Mouse (Mus musculus): ENCODE measurements at regions not wholly inside any gene's neighbourhood (a gene's known extent, or its start where the extent isn't known, plus 50 kb on each side); places are given as distances from the start of the nearest gene placed in this dataset.

DNA sequence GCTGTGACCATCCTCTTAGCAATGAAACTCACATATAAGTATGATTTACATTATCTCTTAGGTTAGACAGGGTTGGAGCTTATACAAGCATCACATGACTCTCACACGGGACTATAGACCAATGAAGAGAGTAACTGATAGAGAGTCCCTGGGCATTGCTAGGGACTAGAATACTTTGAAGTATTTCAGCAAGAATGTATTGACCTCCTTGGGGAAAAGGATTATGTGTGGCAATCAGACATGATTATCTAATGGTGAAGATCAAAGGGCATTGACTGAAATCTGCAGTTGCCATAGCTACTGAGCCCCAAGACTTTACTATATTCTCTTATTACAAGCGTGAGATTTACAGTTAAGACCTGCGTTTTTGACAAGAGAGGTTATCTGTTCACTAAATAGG is 183.4 kb upstream of the Tas2r134 start:
- no peak overlapping the region for H3K27ac ChIP-seq (ENCODE audit: low read length)
- WGBS, result 60% methylated on average over 3 of the region's 3 CpGs
- no peaks in the 10 kb centered on the region for H3K36me3 ChIP-seq (ENCODE audit: control insufficient read depth, insufficient read depth, low read length)
- H3K27me3 ChIP-seq (ENCODE audit: control insufficient read depth, insufficient read depth, low read length), result no peaks in the 10 kb centered on the region
- no peak overlapping the region for H3K4me2 ChIP-seq (replicated peaks; ENCODE audit: low read depth, low read length)
- no peaks in the 10 kb centered on the region for H3K9me3 ChIP-seq (ENCODE audit: control insufficient read depth, low read depth, low read length)
- H3K4me3 ChIP-seq (ENCODE audit: low read depth, low read length), result no peak overlapping the region
- ATAC-seq (ENCODE audit: insufficient number of reproducible peaks, insufficient read depth, low FRiP score, low read depth), result no peak
- H3K4me1 ChIP-seq (ENCODE audit: control insufficient read depth, insufficient read depth, low read length), result no peaks in the 10 kb centered on the region
- H3K9ac ChIP-seq (replicated peaks; ENCODE audit: low read depth, low read length), result no peak overlapping the region

- Histone ChIP-seq H3K36me3 (ENCODE audit: control insufficient read depth, insufficient read depth, low read length) (no peaks in the 10 kb centered on the region), H3K4me1 (ENCODE audit: control insufficient read depth, insufficient read depth, low read length) (no peaks in the 10 kb centered on the region), H3K9ac (replicated peaks; ENCODE audit: low read depth, low read length) (no peak overlapping the region), H3K9me3 (ENCODE audit: control insufficient read depth, low read depth, low read length) (no peaks in the 10 kb centered on the region), H3K4me2 (replicated peaks; ENCODE audit: low read depth, low read length) (no peak overlapping the region), H3K27me3 (ENCODE audit: control insufficient read depth, insufficient read depth, low read length) (no peaks in the 10 kb centered on the region), H3K27ac (ENCODE audit: low read length) (no peak overlapping the region), H3K4me3 (ENCODE audit: low read depth, low read length) (no peak overlapping the region)
- ATAC-seq (ENCODE audit: insufficient number of reproducible peaks, insufficient read depth, low FRiP score, low read depth), result no peak
- 76% methylated on average over 1 of the region's 1 CpGs for WGBS
Measured at GRCm38 (mm10) chr2:51439047-51439446, 188.3 kb upstream of the Tas2r134 start.

- H3K4me3 ChIP-seq (ENCODE audit: low read depth, low read length), result no peak overlapping the region
- H3K4me2 ChIP-seq (replicated peaks; ENCODE audit: low read depth, low read length), result no peak overlapping the region
- H3K4me1 ChIP-seq (ENCODE audit: control insufficient read depth, insufficient read depth, low read length), result no peaks in the 10 kb centered on the region
- H3K27ac ChIP-seq (ENCODE audit: low read length), result no peak overlapping the region
- 50% methylated on average over 3 of the region's 3 CpGs for WGBS
- no peaks in the 10 kb centered on the region for H3K36me3 ChIP-seq (ENCODE audit: control insufficient read depth, insufficient read depth, low read length)
- no peak overlapping the region for H3K9ac ChIP-seq (replicated peaks; ENCODE audit: low read depth, low read length)
- ATAC-seq (ENCODE audit: insufficient number of reproducible peaks, insufficient read depth, low FRiP score, low read depth), result no peak
- no peaks in the 10 kb centered on the region for H3K9me3 ChIP-seq (ENCODE audit: control insufficient read depth, low read depth, low read length)
- H3K27me3 ChIP-seq (ENCODE audit: control insufficient read depth, insufficient read depth, low read length), result no peaks in the 10 kb centered on the region
Measured at GRCm38 (mm10) chr2:51436590-51436989, 190.7 kb upstream of the Tas2r134 start.

DNA sequence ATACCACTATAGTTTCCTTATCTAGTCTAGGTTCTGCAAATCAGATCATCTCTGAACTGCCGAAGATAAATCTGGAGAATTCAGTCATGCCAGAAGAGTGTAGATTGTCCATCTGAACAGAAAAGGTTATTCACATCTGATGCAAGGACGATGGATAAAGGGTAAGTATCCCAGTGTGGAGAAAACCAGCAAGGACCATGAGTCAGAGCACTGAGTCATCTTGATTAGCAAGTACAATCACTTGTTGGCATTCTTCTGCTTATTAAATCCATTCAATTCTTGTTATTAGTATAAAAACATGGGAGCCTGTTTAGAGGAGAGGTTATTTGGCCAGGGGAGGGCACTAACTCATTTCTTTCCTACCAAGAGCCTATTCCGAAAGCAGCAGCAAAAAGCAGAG is 195.7 kb upstream of the Tas2r134 start:
- no peak for ATAC-seq (ENCODE audit: insufficient number of reproducible peaks, insufficient read depth, low FRiP score, low read depth)
- Histone ChIP-seq H3K4me3 (ENCODE audit: low read depth, low read length) (no peak overlapping the region), H3K9ac (replicated peaks; ENCODE audit: low read depth, low read length) (no peak overlapping the region), H3K4me2 (replicated peaks; ENCODE audit: low read depth, low read length) (no peak overlapping the region), H3K27me3 (ENCODE audit: control insufficient read depth, insufficient read depth, low read length) (no peaks in the 10 kb centered on the region), H3K9me3 (ENCODE audit: control insufficient read depth, low read depth, low read length) (no peaks in the 10 kb centered on the region), H3K36me3 (ENCODE audit: control insufficient read depth, insufficient read depth, low read length) (no peaks in the 10 kb centered on the region), H3K27ac (ENCODE audit: low read length) (no peak overlapping the region), H3K4me1 (ENCODE audit: control insufficient read depth, insufficient read depth, low read length) (no peaks in the 10 kb centered on the region)
- 84% methylated on average over 3 of the region's 3 CpGs for WGBS

DNA sequence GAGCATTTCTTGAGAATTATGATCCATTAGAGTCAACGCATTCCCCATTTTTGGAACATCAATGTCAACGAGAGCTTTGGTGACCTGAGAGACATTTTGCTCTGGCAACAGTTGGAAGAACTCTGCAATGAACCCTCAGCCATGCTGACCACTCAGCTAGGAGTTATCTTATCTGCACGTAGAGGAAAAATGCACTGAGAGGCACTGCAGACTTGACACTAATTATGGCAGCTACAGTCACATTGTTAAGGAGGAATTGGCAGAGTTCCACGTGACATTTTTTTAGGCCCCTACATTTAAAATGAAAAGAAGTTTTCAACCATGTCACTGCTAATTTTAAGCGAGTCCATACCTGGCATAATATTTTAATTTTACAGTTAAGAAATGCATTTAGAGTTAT is 197.6 kb upstream of the Tas2r134 start:
- Histone ChIP-seq H3K9ac (replicated peaks; ENCODE audit: low read depth, low read length) (no peak overlapping the region), H3K4me2 (replicated peaks; ENCODE audit: low read depth, low read length) (no peak overlapping the region), H3K36me3 (ENCODE audit: control insufficient read depth, insufficient read depth, low read length) (no peaks in the 10 kb centered on the region), H3K4me1 (ENCODE audit: control insufficient read depth, insufficient read depth, low read length) (no peaks in the 10 kb centered on the region), H3K4me3 (ENCODE audit: low read depth, low read length) (no peak overlapping the region), H3K9me3 (ENCODE audit: control insufficient read depth, low read depth, low read length) (no peaks in the 10 kb centered on the region), H3K27ac (ENCODE audit: low read length) (no peak overlapping the region), H3K27me3 (ENCODE audit: control insufficient read depth, insufficient read depth, low read length) (no peaks in the 10 kb centered on the region)
- ATAC-seq (ENCODE audit: insufficient number of reproducible peaks, insufficient read depth, low FRiP score, low read depth), result no peak
- 59% methylated on average over 5 of the region's 5 CpGs for WGBS

DNA sequence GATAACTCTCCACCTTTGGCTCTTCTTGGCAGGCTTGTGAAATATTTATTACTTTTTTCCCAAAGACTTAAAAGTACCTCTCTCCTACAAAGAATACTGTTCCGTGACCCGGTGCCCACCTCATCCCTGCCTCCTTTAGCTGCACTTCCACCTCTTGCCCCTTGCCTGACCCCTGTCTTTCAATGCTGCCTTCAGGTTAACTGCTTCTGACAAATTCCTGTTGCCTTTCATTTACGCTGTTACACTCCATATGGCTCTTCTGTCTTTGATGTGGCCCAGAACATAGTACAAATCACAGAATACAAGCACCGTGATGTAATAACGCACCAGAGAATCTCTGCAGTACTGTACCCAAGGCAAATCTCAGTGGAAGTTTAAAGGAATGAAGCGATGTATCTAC is 204.9 kb upstream of the Tas2r134 start:
- H3K9ac ChIP-seq (replicated peaks; ENCODE audit: low read depth, low read length), result no peak overlapping the region
- H3K36me3 ChIP-seq (ENCODE audit: control insufficient read depth, insufficient read depth, low read length), result no peaks in the 10 kb centered on the region
- WGBS, result 31% methylated on average over 6 of the region's 6 CpGs
- no peak overlapping the region for H3K4me3 ChIP-seq (ENCODE audit: low read depth, low read length)
- no peak for ATAC-seq (ENCODE audit: insufficient number of reproducible peaks, insufficient read depth, low FRiP score, low read depth)
- H3K9me3 ChIP-seq (ENCODE audit: control insufficient read depth, low read depth, low read length), result no peaks in the 10 kb centered on the region
- no peak overlapping the region for H3K27ac ChIP-seq (ENCODE audit: low read length)
- H3K4me2 ChIP-seq (replicated peaks; ENCODE audit: low read depth, low read length), result no peak overlapping the region
- H3K27me3 ChIP-seq (ENCODE audit: control insufficient read depth, insufficient read depth, low read length), result no peaks in the 10 kb centered on the region
- peaks cover 7% of the 10 kb centered on the region; the same call in 1 of the 2 replicates for H3K4me1 ChIP-seq (ENCODE audit: control insufficient read depth, insufficient read depth, low read length)

DNA sequence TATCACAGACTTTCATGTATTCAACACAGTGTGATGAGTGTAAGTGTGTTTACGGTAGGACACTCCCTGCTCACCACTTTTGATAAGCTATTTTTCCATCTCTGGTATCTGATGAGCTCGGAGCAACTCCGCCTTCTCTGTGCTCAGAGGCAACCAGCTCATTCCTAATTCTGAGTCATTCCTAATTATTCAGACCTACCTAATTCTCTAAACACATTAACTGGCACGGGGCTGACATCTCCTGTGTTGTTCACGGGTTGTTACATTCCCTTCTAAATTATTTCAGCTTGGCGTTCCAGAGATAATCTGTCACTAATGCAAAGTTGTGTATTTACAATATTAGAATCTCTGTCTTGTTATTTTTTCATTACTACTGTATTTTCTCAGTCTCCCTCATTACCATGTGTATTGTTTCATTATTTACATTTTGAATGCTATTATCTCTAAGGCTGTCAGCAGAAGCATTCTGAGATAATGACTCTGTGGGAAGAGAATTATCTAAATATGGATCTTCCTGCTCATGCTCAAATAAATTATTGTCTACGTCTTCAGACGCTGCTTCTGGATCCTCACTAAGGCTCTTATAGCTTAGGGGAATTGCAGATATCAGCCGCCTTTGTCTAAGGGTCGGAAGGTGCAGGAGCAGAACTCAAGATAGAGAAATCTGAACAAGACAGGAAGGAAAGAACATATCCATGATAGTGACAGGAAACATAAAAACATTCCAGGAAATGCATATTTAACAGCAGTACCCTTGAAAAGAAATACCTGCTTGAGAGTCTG is 209.2 kb upstream of the Tas2r134 start:
- no peak for ATAC-seq (ENCODE audit: insufficient number of reproducible peaks, insufficient read depth, low FRiP score, low read depth)
- Histone ChIP-seq H3K9me3 (ENCODE audit: control insufficient read depth, low read depth, low read length) (no peaks in the 10 kb centered on the region), H3K27ac (ENCODE audit: low read length) (no peak overlapping the region), H3K9ac (replicated peaks; ENCODE audit: low read depth, low read length) (no peak overlapping the region), H3K27me3 (ENCODE audit: control insufficient read depth, insufficient read depth, low read length) (no peaks in the 10 kb centered on the region), H3K4me3 (ENCODE audit: low read depth, low read length) (no peak overlapping the region), H3K36me3 (ENCODE audit: control insufficient read depth, insufficient read depth, low read length) (no peaks in the 10 kb centered on the region), H3K4me2 (replicated peaks; ENCODE audit: low read depth, low read length) (no peak overlapping the region), H3K4me1 (ENCODE audit: control insufficient read depth, insufficient read depth, low read length) (peaks cover 7% of the 10 kb centered on the region; the same call in 1 of the 2 replicates)
- 67% methylated on average over 10 of the region's 10 CpGs for WGBS

DNA sequence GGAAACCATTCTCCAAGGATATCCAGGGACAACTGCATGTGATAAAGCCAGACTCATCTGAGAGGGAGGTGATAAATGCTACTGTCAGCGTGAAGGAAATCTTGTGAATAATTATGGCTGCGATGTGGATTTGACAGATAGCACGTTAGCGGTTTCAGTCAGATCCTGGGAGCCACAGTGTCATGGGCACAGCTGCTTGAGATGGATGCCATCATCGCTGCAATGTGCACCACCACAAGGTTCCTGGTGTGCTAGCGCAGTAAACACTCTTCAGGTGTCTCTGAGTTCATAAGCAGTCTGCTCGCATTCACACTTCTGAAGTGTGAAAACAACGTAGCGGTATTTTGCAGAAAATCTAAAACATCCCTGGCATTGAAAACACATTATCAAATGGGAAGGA is 238.9 kb upstream of the Tas2r134 start:
- H3K4me1 ChIP-seq (ENCODE audit: control insufficient read depth, insufficient read depth, low read length), result no peaks in the 10 kb centered on the region
- H3K27ac ChIP-seq (ENCODE audit: low read length), result no peak overlapping the region
- no peak overlapping the region for H3K9ac ChIP-seq (replicated peaks; ENCODE audit: low read depth, low read length)
- no peak for ATAC-seq (ENCODE audit: insufficient number of reproducible peaks, insufficient read depth, low FRiP score, low read depth)
- no peak overlapping the region for H3K4me3 ChIP-seq (ENCODE audit: low read depth, low read length)
- H3K36me3 ChIP-seq (ENCODE audit: control insufficient read depth, insufficient read depth, low read length), result no peaks in the 10 kb centered on the region
- H3K27me3 ChIP-seq (ENCODE audit: control insufficient read depth, insufficient read depth, low read length), result no peaks in the 10 kb centered on the region
- H3K9me3 ChIP-seq (ENCODE audit: control insufficient read depth, low read depth, low read length), result no peaks in the 10 kb centered on the region
- no peak overlapping the region for H3K4me2 ChIP-seq (replicated peaks; ENCODE audit: low read depth, low read length)
- 93% methylated on average over 9 of the region's 9 CpGs for WGBS

DNA sequence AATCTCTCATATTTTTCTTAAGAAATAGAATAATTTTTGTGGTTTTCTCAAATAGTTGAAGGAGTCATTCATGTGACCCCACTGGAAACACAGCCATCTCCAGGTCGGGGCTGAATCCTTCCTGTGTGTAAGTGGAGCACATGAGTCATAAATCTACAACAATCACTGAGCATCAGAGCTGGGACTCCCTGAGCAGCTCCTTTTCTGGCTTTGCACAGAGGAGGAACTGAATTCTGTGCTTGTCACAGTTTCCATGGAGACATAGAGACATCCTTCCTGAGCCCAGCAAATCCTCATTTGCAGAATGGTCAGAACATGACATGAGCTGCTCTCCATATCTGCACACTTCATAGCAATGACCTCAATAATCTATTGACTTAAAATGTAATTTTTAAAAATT is 238.2 kb upstream of the Rnd3 start:
- H3K4me2 ChIP-seq (replicated peaks; ENCODE audit: low read depth, low read length), result no peak overlapping the region
- no peaks in the 10 kb centered on the region for H3K9me3 ChIP-seq (ENCODE audit: control insufficient read depth, low read depth, low read length)
- H3K36me3 ChIP-seq (ENCODE audit: control insufficient read depth, insufficient read depth, low read length), result no peaks in the 10 kb centered on the region
- ATAC-seq (ENCODE audit: insufficient number of reproducible peaks, insufficient read depth, low FRiP score, low read depth), result no peak
- no peaks in the 10 kb centered on the region for H3K27me3 ChIP-seq (ENCODE audit: control insufficient read depth, insufficient read depth, low read length)
- H3K27ac ChIP-seq (ENCODE audit: low read length), result no peak overlapping the region
- WGBS, result 40% methylated on average over 1 of the region's 1 CpGs
- H3K9ac ChIP-seq (replicated peaks; ENCODE audit: low read depth, low read length), result no peak overlapping the region
- no peaks in the 10 kb centered on the region for H3K4me1 ChIP-seq (ENCODE audit: control insufficient read depth, insufficient read depth, low read length)
- H3K4me3 ChIP-seq (ENCODE audit: low read depth, low read length), result no peak overlapping the region

Data from stomach, embryonic 14.5 days (tissue).